In genomic region chr7:127208553-127209438, GRCm38 (mm10) we compare ENCODE assay signal across 8 mouse cellular contexts. TPM values are rescaled to one million over a fixed set of nuclear protein-coding genes. Genes with fewer than 3 reads are reported as not detected.
DNase-seq lines count a peak whose midpoint lies in the region; ATAC-seq lines count a peak whose summit lies in the region.

Mylpf (plus strand) TSS chr7:127208890.

- peak; percentile 87 for ATAC-seq in inflammation-experienced regulatory T-cells, adult 6 months
- ATAC-seq in megakaryocyte-erythroid progenitor cell, adult 5-6 weeks (replicated peaks; ENCODE audit: low FRiP score, low TSS enrichment, poor library complexity, severe bottlenecking): peak; percentile 85

- intact Hi-C loops in gastrocnemius, postnatal 14 days (cut with DNase I; ENCODE audit: low total_unique reads): no loop called here
- intact Hi-C loops in left cerebral cortex, postnatal 10 days (cut with DNase I): no loop called here

- peak; percentile 95 to 97 for DNase-seq in adrenal gland, adult (ENCODE audit: inconsistent age in 2 of 2, low spot score in 1 of 2)
- DNase-seq in embryo, embryonic 10.5 days (ENCODE audit: low spot score): peak; percentile 95
- peak; percentile 94 for DNase-seq in gastrocnemius, postnatal 14 days
- DNase-seq in left cerebral cortex, postnatal 10 days (ENCODE audit: extremely low spot score in 1 of 2, low spot score in 2 of 2): peak; percentile 96
- peak; percentile 88 for DNase-seq in right cerebral cortex, postnatal 25 days
- peak; percentile 92 for DNase-seq in urinary bladder, postnatal 4 days (ENCODE audit: low spot score in 2 of 2)

RNA-seq across cellular contexts. Expression of gene Mylpf, which starts in this region (rescaled TPM):
- total RNA-seq in gastrocnemius, postnatal 14 days (2021): over 10,000 TPM; 57,620 to 58,231 TPM
- 10 to 100 TPM; 23.0 to 25.8 (median 23.4) TPM for polyA plus RNA-seq in inflammation-experienced regulatory T-cells, adult 6 months (2017; shearing (Covaris generic))
- 1 to 10 TPM in 1 of 2 experiments, not detected in 1; 1.2 TPM for total RNA-seq in left cerebral cortex, postnatal 10 days (2021)
- 36.1 and 48.6 TPM in 2 replicates for total RNA-seq in megakaryocyte-erythroid progenitor cell, adult 5-6 weeks (2014; fragmentation: Nextera tagmentation)
- total RNA-seq in megakaryocyte-erythroid progenitor cell, adult 5-6 weeks (2017): 22.2 and 30.8 TPM in 2 replicates

Comparison
In these comparisons a context has a peak if more than half of its experiments do, and no peak if none do; other contexts are left out.
1. Peak in every context shown above with its lines: DNase-seq and ATAC-seq.
2. RNA of gene Mylpf (total RNA-seq): 57,620 to 58,231 TPM in gastrocnemius, postnatal 14 days; 22.2 to 48.6 TPM in megakaryocyte-erythroid progenitor cell, adult 5-6 weeks and 1.2 TPM in left cerebral cortex, postnatal 10 days; every median in the first group is over 1,000 times any median in the second.